Mouse (Mus musculus): Measurements from ENCODE around the gene Ankrd55.
A peak's percentile ranks its signal among the peaks of the same experiment; 100 is the strongest.

Gene Ankrd55

DNA sequence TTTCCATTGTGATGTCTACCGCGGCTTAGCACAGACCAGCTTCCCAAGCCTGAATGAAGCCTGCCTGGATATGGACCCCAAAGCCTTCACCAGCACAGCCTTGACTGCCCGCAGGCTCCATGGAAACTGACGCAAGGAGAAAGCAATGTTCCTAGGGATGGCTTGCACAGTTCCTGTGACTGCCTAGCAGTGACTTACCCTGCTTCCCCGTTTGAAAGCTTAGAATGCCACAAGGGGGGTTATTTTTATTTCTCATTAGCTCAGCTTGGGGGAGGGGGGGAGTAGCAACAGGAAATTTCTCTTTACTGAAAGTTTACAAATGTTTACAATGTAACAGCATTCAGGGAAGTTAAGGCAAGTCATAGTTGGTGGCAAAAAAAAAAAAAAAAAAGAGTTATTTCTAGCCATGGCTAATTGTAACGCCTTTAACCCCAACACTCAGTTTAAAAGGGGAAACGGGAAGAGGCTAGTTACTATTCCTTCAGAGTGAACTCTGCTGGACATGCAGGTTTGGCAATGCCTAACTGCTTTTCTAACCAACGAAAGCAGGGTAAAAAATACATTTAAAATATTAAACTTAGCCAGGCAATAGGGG lies 56.1 kb downstream of the Ankrd55 start:
- no peak for DNase-seq (ENCODE audit: low spot score)

DNA sequence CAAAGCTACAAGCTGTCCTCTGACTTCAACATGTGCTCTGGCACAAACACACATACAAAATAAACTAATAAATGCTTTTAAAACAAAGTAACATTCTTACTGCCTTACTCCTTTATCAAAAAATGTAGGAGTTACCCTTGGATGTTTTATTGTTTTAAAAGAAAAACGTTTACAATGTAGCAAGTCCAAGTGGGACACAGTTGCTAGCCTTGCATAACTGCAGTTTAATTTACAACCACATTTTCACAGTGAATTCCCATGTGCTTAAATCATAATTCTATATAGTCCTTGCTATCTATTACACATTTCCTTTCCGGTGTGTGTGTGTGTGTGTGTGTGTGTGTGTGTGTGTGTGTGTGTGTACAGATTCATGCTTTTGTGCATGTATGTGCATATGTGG lies 57.3 kb downstream of the Ankrd55 start:
- no peak for DNase-seq (ENCODE audit: low spot score)

DNA sequence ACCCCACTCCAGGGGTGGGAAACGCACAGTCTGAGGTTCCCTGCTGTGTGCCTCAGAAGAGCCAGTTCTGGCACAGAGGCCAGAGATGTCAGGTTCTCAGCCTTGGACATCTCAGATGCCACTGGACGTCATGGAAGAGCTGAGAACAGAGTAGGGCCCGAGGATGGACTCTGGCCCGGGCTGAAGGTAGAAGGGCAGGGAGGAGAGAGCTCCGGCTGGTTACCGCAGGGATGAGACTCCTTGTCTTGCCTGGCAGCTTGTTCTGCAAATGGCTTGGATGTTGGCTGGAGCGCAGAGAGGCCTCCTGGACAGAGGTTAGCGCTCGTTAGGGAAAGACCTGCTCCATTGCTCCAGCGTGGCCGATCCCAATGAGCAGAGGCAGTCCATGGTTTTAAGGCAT lies 57.8 kb downstream of the Ankrd55 start:
- no peak for DNase-seq (ENCODE audit: low spot score)

DNA sequence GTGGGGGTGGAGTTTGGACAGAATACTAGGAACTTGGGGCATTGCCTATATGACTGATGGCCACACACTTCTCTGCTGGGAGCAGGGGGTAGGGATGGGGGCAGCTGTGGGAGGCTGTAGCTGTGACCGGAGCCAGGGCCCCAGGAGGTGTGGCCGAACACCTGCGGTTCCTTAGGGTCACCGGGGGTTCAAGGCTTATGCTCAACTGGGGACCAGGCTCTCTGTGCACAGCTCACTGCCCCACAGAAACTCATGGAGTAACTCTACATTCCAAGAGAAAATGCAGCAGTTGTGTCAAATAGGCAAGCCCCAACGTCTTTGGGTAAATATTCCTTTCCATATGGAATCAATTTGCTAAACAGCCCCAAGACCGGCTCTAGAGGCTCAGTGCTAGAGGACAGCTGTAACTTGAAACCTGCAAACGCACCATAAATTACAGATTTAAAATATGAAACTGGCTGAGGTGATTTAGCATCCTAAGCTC lies 58.5 kb downstream of the Ankrd55 start:
- DNase-seq (ENCODE audit: low spot score) = no peak

DNA sequence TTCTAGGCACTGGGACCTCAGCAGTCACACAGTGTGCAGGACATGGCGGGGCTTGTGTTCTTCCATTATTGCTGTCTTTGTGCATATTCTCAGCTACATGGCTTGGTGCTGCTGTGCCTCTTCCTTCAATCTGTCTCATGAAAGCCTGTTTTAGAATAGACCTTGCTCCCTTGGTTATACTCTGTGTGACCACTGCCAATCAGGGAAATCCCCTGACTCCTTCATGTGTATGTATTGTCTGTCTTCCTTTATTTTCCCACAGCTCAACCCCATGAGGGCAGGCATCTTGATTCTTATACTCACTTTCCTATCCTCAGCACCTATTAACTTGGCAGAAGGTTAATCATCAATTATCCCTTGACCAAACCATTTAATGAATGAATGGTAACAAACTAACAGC lies 60.0 kb downstream of the Ankrd55 start:
- DNase-seq (ENCODE audit: low spot score) = no peak

DNA sequence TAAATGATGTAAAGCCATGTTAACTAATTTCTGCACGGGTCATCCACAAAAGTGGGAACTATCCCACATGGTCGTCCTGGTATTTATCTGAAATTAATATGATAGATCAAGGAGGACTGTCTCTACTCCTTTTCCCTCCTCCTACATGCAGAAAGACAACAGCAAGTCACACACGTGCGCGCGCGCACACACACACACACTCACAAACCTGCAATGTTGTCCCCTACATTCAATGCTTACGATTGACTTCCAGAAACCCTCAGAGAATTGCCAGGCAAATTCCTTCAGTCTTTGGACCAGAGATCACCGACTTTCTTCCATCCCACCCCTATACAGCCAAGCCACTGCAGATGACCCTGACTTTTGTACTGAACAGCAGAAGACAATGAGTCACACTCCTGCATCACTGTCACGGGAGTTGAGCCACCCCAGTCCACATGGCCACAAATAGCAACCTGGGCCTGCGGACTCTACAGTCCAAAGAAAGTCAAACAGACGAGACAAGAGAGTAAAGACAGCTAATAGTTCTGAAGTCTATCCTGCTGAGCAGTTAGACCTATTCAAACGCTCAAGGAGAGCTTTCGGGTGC lies 60.7 kb downstream of the Ankrd55 start:
- no peak for DNase-seq (ENCODE audit: low spot score)

DNA sequence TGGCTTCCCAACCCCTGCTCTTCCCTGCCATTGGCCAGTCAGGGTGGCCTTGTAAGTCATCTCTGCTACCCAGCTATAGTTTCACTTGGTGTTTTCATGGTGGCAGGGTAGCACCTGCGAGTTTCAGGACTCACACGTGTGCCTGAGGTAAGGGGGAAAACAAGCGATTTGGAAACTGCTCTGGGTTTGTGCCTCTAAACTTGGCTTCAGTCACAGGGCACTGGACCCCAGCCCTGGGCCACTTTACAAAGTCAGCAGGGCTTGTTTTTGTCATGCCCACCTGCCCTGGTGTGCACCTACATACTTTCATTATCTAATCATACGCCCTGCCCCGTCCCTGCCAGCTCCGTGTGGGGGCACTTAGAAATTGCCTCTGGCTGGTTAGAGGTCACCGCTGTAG lies 61.2 kb downstream of the Ankrd55 start:
- DNase-seq (ENCODE audit: low spot score) = no peak

DNA sequence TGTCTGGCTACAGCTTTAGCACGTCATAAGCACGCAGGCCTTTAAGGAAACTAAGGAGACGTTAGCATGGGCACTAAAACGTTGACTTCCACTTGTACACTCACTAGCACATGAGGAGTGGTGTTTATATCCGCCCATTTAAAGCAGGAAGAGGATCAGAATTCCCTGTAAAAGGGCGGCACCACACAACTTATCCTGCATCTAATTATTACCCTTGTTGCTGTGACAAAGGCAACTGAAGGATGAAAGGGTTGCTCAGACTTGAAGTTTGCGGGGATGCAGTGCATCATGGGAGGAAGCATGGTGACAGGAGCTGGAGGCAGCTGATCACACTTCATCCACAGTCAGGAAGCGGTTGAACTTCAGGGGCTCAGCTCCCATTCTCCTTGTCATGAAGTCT lies 63.7 kb downstream of the Ankrd55 start:
- DNase-seq (ENCODE audit: low spot score) = no peak

DNA sequence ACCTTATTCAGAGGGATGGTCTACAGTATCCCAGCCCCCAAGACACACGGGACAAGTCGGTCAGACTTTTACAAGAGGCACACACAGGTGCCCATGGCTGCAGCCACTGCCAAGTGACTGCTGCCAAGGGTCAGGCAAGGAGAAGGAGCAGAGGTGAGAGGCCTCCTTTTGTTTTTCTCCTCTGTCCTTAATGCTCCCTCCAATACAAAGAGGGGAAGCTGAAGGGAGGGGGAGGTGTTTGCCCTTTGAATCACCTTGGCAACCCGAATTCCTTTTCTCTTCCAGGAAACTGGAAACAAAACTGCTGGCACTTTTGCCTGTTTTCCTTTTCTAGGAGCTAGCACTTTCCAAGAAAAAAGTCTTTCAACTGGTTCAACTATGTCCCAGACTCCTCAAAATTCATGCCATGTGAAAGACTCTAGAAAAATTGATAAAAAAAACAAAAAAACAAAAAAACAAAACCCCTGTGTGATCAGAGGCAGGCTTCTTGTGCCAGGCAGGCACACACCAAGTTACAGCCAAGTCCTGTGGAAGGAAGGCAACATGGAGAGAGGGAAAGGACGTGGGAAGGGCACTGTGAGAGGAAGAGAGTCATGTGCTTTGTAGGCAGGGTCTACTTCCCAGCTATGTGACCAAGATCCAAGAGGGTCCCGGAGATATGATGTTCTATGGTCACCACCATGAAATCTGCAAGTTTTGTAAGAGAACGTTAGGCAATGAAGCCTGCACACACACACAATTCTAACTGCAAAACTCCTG lies 66.0 kb downstream of the Ankrd55 start:
- no peak for DNase-seq (ENCODE audit: low spot score)

DNA sequence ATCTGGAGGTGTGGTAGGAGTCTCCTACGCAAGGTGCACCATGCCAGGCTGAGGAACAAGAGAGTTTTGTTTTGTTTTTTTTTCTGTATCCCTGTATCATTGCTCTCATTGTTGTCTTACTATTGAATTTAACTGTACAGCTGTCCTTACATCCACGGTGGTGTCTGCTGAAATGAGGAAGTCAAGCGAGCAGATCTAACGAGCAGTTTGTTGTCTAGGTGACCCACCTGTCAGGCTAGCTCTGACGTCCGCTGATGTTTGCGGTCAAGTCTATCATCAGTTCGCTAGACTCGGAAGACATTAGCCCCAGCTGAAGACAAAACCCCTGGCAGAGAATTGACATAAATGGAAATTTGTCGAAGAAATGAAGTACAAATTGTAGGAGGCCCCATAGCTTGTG lies 66.7 kb downstream of the Ankrd55 start:
- peak; percentile 75 for DNase-seq (ENCODE audit: low spot score)

DNA sequence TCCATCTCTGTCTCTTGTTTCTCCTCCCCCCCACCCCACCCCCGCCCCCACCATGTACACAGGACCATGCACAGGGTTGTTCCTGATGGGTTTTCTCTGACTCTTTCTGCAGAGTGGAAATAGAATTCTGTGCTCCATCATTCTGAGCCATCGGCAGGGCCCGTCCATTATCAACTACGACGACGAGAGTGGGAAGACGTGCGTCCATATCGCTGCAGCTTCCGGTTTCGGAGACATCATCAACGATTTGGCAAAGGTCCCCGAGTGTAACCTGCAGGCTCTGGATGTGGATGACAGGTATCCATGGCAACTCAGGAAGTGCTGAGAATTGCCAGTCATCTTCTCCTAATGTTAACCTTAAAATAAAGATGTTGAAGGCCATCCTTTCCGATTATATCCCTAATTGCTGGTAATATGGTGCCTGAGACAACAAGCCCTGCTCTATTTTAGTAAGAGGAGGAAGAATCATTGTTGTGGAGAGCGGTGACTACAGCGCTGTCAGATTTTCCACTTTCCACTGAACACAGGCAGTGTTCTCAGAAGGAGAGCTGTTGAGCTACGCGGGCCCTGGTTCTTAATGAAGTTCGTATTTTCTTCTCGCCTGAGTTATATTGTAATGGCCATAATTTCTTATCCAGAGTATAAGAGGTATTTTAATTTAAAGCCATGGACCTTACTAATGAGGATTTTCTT lies 67.7 kb downstream of the Ankrd55 start:
- DNase-seq (ENCODE audit: low spot score) = no peak

DNA sequence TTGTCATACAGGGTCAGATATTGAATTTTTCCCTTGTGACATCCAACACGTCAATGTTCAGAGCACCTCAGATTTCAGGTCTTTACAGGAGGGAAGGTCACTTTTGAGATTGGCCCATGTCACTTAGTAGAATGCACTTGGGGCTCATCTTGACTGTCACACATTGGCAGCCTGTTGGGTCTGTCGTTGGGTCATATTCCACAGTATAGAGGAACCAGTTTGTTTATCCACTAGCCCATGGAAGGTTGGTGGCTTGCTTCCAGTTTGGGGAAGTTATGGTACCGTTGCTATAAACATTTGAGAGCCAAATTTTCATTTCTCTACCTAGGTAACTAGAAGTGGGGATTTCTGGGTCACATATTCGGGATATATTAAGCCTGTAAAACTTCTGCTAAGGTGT lies 73.3 kb downstream of the Ankrd55 start:
- no peak for DNase-seq (ENCODE audit: low spot score)

DNA sequence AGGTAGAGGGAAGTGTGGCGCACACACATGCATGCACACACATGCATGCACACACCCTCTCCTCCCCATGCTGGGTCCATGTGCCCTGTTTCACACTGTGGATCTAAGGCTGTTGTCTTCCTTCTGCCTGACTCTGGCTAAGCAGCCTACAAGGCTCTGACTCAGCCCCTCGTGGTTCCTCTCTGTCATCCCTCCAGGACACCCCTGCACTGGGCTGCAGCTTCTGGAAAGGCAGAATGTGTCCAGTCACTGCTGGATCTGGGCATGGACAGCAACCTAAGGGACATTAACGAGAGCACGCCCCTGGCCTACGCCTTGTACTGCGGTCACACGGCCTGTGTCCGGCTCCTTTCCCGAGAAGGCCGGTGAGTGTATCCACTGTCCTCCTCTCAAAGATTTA lies 75.0 kb downstream of the Ankrd55 start:
- DNase-seq (ENCODE audit: low spot score) = no peak

DNA sequence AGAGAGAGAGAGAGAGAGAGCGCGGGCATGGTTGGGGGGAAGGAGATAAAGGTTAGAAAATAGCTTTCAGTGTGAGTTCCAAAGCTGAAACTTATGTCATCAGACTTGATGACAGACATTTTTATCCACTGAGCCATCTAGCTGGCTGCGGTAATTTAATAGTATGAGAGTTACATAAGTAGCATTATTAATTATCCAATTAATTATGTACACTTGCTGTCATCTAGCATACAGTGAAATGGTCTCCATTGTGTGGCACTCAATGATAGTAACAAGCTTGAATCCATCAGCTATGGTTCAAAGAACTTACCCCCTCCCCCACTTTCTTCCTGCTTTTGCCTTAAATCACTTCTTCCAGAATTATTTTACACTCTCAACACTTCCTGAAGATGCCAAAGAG lies 75.5 kb downstream of the Ankrd55 start:
- no peak for DNase-seq (ENCODE audit: low spot score)

DNA sequence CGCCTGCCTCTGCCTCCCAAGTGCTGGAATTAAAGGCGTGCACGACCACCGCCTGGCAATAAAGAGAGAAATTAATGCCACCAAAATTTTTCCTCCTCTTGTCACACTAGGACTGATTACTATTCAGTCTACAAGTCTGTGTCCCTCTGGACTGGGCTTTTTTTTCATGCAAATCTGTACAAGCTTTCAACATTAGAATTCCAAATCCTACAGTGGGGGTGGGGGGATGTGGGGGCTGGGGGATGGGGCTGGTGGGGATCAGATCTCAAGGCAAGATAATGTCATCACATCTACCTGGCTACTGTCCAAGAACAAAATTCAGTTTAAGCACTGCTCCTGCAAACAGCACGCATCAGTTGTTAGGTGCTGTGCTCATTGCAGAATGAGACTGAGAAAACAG lies 76.4 kb downstream of the Ankrd55 start:
- no peak for DNase-seq (ENCODE audit: low spot score)

DNA sequence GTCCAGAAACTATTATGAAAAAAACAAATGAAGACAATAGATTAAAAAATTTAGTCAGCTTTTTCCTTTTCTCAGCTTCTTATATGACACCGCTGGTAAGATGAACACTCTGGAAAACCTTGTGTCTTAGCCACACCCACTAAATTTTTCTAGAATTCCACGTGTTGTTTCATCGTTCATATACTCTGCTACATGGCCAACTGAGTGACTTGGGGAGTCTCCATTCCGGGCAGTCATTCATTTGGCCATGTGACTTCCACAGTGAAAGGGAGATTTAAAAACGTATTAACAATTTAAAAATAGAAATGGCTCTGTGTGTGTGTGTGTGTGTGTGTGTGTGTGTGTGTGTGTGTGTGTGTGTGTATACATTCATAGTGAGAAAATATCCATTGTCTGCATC lies 77.1 kb downstream of the Ankrd55 start:
- no peak for DNase-seq (ENCODE audit: low spot score)

DNA sequence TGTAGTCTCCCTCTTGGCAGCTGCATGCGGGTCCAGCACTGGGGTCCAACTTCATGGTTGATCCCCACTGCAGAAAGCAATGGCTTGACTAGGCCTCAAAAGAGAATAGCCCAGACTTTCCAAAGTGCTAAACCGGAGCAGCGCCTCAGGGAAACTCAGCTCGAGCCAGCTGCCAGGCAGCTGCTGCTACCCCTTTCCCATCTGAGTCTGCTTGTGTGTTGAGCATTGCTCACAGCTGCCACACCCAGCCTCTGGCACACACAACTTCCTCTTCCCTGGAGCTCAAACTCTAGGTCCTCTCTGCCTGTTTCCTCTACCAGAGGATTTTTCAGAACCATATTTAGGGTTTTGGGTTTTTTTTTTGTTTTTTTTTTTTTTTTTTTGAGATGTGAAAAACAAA lies 77.5 kb downstream of the Ankrd55 start:
- no peak for DNase-seq (ENCODE audit: low spot score)

DNA sequence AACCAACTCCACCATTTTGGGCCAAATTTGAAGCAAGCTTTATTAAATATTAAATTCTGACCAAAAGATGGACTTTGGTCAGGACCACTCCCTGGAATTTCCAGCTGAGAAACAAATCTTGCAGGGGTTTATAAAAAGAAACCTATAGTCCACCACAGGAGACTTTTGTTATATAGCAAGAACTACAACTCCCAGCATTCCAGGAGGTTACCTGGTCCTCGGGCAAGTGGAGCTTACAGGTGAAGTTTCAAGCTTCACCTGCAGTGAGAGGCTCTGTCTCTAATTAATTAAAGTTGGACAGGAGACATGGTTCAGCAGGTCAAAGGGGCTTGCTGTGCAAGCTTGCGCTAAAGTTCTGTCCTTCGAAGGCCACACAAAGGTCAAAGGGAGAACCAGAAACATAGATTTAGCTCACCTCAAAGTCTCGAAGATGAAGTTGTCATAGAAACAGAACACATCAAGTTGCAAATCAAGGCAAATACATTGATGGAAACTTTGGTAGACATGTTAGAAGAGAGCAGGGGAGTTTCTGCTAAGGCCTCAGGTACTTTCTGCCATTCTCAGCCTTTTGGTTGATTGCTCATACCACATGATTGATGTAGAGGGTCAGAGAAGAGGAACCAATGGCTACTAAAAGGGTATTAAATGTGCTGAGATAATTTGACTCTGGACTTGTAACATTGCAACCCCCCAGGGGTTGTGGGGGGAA lies 78.2 kb downstream of the Ankrd55 start:
- DNase-seq (ENCODE audit: low spot score) = no peak

DNA sequence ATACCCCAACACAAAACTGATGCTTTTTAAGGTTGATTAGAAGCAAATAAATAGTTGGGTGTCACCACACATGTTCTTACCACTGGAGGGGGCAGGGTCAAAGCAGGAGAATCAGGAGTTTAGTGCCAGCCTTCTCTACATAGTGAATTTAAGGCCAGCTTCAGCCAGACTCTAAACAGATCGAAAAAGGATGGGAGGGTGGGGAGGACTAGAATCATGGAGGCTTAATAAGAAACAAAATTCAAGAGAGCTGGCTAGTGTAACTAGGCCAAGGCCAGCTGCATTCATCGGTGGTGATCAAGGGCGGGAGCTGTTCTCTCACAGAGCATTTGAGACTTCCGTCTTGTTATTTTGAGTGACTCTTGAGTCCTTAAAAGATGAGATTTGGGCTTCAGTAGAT lies 83.5 kb downstream of the Ankrd55 start:
- no peak for DNase-seq (ENCODE audit: low spot score)

DNA sequence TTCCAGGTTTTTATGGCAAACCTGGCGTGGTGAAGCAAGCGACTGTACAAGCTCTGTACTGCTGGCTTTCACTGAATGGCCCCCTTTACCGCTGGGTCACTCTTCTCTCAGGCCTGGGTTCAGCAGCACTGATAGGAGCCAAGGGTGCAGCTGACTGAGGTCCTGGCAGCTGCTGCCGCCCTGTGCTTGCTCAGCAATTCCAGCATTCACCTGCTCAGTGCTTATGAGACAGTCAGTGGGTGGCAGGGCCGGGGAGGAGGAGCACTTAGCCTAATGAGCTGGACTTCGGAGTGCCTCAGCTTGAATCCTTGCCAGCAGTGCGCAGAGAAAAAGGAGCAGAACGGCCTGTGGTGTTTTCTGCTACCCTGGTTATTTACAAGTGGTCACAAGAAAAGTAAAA lies 87.5 kb downstream of the Ankrd55 start:
- DNase-seq (ENCODE audit: low spot score) = no peak

DNA sequence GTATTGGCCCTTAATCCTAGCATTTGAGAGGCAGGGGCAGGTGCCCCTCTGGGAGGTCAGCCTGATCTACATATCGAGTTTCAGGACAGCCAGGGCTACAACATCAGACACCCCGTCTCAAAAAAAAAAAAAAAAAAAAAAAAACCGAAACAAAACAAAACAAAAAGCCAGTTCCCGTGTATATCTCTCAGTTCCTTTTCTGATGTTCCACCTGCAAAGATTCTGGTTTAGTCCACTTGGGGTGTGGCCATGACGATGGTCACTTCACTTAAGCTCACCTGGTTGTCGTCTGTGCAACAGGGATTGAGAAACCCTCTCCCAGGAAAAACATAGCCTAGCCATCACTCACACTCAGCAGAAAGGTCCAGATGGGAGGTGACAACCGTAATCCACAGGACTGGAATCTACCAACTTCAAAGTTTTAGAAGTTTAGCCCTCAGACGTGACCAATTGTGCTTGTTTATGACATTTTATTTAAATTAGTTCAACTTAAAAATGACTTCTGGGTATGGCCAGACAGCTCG lies 90.6 kb downstream of the Ankrd55 start:
- no peak for DNase-seq (ENCODE audit: low spot score)

DNA sequence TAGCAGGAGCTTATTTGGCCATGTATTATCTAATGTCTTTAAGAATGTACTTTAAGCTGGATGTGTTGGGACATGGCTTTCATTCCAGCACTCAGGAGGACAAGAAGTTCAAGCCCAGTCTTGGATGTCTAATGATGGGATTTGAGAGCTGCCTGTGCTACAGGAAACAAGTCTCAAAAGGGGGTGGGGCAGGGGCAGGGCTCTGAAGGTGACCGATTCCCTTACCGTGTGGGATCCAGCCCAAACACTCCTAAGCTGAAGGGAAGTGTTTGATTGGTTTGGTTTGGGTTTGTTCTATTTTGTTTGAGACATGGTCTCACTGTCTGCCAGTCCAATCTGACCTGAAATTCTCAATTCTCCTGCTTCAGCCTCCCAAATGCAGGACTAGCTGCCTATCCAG lies 93.2 kb downstream of the Ankrd55 start:
- DNase-seq (ENCODE audit: low spot score) = no peak

All from T-cell, adult 2 months (primary cell).